Mouse (Mus musculus): ENCODE measurements at regions not wholly inside any gene's neighbourhood (a gene's known extent, or its start where the extent isn't known, plus 50 kb on each side); places are given as distances from the start of the nearest gene placed in this dataset.

DNA sequence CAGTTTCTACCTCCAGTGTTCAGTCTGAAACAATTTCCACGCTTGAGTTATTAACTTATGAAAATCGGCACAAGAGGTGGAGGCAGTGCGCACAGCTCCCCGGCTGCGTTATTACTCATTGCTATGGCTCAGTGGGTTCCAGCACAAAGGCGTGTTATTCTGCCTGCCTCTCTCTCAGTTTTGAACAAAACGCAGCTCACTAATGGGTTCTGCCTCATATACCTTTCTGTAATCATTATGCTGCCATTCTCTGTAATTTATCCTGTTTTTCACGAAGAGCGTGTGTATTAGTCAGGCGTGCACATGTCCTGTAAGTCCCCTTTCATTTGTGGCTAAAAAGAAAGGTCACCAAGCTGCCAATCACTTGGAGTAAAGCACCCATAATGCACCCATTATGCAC is 205.4 kb downstream of the Bcl2l11 start:
- TF ChIP-seq CTCF (IDR thresholded peaks at IDR 0.05; ENCODE audit: low read depth) (no peak), EP300 (IDR thresholded peaks at IDR 0.05; ENCODE audit: low read depth) (no peak)
